Mouse (Mus musculus) bone marrow, adult 2 months (tissue): ENCODE results near the gene P4htm.

ENCODE experiments used
- CTCF ChIP-seq: fragments of 200-500 bp; IDR thresholded peaks from 2 replicates; pipeline ENCODE4 v1.5.1; 2011; ENCODE audit warnings: low read length, control low read depth; ENCODE audit not compliant: control insufficient read depth, insufficient read depth
- POLR2A ChIP-seq: fragments of 200-500 bp; IDR thresholded peaks from 2 replicates; pipeline ENCODE4 v1.6.1; 2011; ENCODE audit warnings: low read depth, mild to moderate bottlenecking, control low read depth, low read length, borderline replicate concordance; ENCODE audit not compliant: control insufficient read depth

- TF ChIP-seq CTCF = no peak
- no peak for TF ChIP-seq POLR2A
Measured at GRCm38 (mm10) chr9:108632375-108632774, 34.9 kb upstream of the P4htm start.
